Mouse (Mus musculus): Measurements from ENCODE around the gene Mpp2.

- no peak for TF ChIP-seq CTCF (IDR thresholded peaks at IDR 0.05; ENCODE audit: extremely low read depth, insufficient read depth, insufficient read length, insufficient replicate concordance)
- TF ChIP-seq POLR2A (IDR thresholded peaks at IDR 0.05; ENCODE audit: low read depth, low read length): no peak
Measured at GRCm38 (mm10) chr11:102044691-102045212, 43.6 kb downstream of the Mpp2 start.

All from spleen, adult 2 months (tissue).